Mouse (Mus musculus): ENCODE results near the gene Naa30. TPM values are rescaled to one million over a fixed set of nuclear protein-coding genes. Genes with fewer than 3 reads are reported as not detected.

The Naa30 gene
- polyA plus RNA-seq, 1 experiment from 2014 or later: 18.3 TPM

Other genes starting within 250 kb of the Naa30 start
- gene Ap5m1, start 106.1 kb upstream of the Naa30 start, polyA plus RNA-seq (2014; fragmentation: Nextera tagmentation; extraction: Ambion mirVana): 27.0 and 28.8 TPM in 2 replicates
- 79.9 and 98.9 TPM in 2 replicates for gene Exoc5, start 105.6 kb upstream of the Naa30 start, polyA plus RNA-seq (2014; fragmentation: Nextera tagmentation; extraction: Ambion mirVana)
- gene ccdc198, start 73.2 kb downstream of the Naa30 start, polyA plus RNA-seq (2014; fragmentation: Nextera tagmentation; extraction: Ambion mirVana): 0.28 and 0.53 TPM in 2 replicates

All from neural tube, embryonic 14.5 days (tissue).